Mouse (Mus musculus) splenic B cell, adult 2 months (primary cell): ENCODE data around the gene Pgd.
"Not testable (repeated sequence)": the region's sequence is repeated elsewhere in the genome, so short reads cannot be mapped to it uniquely, and the experiment has no call there.

Source experiments
- DNase-seq: peaks from one replicate; pipeline ENCODE4 v3.0.0-alpha.2; 2011; ENCODE audit warnings: low read depth, low spot score
- H3K27me3 ChIP-seq: 2 replicates; pipeline ENCODE4 v1.6.1; 2012; ENCODE audit warnings: mild to moderate bottlenecking, low read length, moderate library complexity, mixed read lengths; ENCODE audit not compliant: control insufficient read depth, poor library complexity, insufficient read depth, severe bottlenecking
- H3K36me3 ChIP-seq: 2 replicates; pipeline ENCODE4 v1.6.1; 2012; ENCODE audit warnings: mild to moderate bottlenecking, low read length, moderate library complexity, mixed read lengths; ENCODE audit not compliant: control insufficient read depth, poor library complexity, insufficient read depth, severe bottlenecking

Pgd gene

GRCm38 (mm10) chr4:149166215-149166946 lies at the start of gene Pgd:
Gene Pgd (minus strand): TSS chr4:149166771.
- Histone ChIP-seq H3K27me3 (no peaks in the 10 kb centered on the region), H3K36me3 (no peaks in the 10 kb centered on the region)
- DNase-seq: peak; percentile 95

GRCm38 (mm10) chr4:149215982-149216381 lies 49.4 kb upstream of the Pgd start:
- H3K27me3 ChIP-seq: no peaks in the 10 kb centered on the region
- H3K36me3 ChIP-seq: no peaks in the 10 kb centered on the region
- no peak for DNase-seq

DNA sequence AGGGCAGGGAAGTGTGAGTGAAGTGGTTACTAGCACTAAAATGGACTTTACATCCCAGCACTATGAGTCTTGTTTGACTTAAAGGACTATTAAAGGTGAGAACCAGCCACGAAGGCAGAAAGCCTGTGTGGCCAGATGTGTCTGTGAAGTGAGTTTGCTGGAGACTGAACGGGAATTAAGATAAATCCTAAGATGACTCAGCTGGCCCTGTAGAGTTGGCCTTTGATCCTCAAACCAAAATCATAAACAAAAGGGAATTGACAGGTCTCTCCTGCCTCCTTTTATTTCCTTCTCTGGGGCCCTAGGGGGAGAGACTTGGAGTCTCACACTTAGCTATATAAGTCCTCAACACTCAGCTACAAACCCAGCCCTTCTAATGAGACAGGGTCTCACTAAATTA lies 48.8 kb upstream of the Pgd start:
- DNase-seq: no peak
- no peaks in the 10 kb centered on the region for H3K27me3 ChIP-seq
- no peaks in the 10 kb centered on the region for H3K36me3 ChIP-seq

- not testable (repeated sequence) for H3K36me3 ChIP-seq, H3K27me3 ChIP-seq, DNase-seq
Measured at GRCm38 (mm10) chr4:149214468-149214867, 47.9 kb upstream of the Pgd start.

DNA sequence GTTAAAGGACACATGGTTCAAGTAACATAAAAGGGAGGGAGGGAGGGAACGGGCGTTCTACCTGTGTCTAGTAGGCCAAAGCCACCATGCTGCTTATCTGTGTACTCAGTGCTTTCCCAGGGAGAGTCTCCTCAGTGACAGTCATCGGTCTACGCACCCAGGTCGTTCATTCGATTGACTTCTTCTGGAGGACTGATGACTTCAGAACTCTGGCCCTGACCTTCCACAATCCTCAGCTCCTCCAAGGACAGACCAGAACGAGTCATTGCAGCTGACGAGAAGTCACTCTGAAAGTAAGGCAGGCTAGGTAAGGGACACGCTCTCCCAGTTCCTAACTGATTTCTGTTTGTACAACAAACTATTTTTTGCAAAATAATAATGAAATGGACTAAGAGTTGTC lies 46.9 kb upstream of the Pgd start:
- no peaks in the 10 kb centered on the region for H3K36me3 ChIP-seq
- H3K27me3 ChIP-seq: no peaks in the 10 kb centered on the region
- DNase-seq: no peak

DNA sequence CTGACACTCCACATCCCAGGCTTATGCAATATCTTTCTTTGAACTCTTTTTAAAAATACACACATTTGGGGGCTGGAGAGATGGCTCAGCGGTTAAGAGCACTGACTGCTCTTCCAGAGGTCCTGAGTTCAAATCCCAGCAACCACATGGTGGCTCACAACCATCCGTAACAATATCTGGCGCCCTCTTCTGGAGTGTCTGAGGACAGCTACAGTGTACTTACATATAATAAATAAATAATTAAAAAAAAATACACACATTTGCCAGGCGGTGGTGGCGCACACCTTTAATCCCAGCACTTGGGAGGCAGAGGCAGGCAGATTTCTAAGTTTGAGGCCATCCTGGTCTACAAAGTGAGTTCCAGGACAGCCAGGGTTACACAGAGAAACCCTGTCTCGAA lies 44.9 kb upstream of the Pgd start:
- H3K27me3 ChIP-seq, DNase-seq, H3K36me3 ChIP-seq: not testable (repeated sequence)

GRCm38 (mm10) chr4:149202467-149202866 lies 35.9 kb upstream of the Pgd start:
- Histone ChIP-seq H3K36me3 (no peaks in the 10 kb centered on the region), H3K27me3 (no peaks in the 10 kb centered on the region)
- DNase-seq: no peak

GRCm38 (mm10) chr4:149201110-149201509 lies 34.5 kb upstream of the Pgd start:
- no peaks in the 10 kb centered on the region for H3K27me3 ChIP-seq
- DNase-seq: peak; percentile 31

GRCm38 (mm10) chr4:149197180-149197579 lies 30.6 kb upstream of the Pgd start:
- DNase-seq: no peak
- H3K27me3 ChIP-seq: no peaks in the 10 kb centered on the region
- H3K36me3 ChIP-seq: no peaks in the 10 kb centered on the region

More at GRCm38 (mm10) chr4:149201110-149201509, 34.5 kb upstream of the Pgd start:
- no peaks in the 10 kb centered on the region for H3K36me3 ChIP-seq

GRCm38 (mm10) chr4:149191103-149191502 lies 24.5 kb upstream of the Pgd start:
- no peaks in the 10 kb centered on the region for H3K36me3 ChIP-seq
- no peaks in the 10 kb centered on the region for H3K27me3 ChIP-seq
- no peak for DNase-seq

DNA sequence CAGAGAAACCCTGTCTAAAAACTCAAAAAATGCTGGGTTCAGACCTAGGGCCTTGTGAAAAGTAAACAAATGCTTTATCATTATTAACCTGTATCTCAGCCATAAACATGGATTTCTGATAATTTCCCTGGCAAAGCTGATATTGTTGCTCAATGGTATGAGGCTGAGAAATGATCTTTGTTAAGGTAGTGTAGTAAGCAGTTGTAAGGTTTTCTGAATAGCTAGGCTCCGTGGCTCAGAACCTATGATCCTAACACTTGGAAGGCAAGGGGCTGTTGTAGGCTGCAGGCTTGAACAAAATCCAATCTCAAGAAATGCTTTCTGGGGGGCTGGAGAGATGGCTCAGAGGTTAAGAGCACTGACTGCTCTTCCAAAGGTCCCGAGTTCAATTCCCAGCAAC lies 22.0 kb upstream of the Pgd start:
- no peaks in the 10 kb centered on the region for H3K36me3 ChIP-seq
- no peak for DNase-seq
- no peaks in the 10 kb centered on the region for H3K27me3 ChIP-seq

DNA sequence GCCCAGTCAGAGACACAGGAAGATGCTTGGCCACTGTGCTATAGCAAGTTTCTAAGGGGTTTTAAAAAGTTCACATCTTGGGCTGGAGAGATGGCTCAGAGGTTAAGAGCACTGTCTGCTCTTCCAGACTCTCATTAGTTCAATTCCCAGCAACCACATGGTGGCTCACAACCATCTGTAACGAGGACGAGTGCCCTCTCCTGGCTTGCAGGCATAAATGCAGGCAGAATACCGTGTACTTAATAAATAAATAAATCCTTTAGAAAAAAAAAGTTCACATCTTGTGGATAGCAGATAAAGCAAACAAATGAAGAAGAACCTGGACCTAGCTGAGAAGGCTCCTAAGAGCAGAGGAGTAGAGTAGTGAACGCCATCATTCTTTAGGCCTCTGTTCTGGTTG lies 16.2 kb upstream of the Pgd start:
- Histone ChIP-seq H3K36me3 (no peaks in the 10 kb centered on the region), H3K27me3 (no peaks in the 10 kb centered on the region)
- peak; percentile 58 for DNase-seq

- Histone ChIP-seq H3K36me3 (no peaks in the 10 kb centered on the region), H3K27me3 (no peaks in the 10 kb centered on the region)
- DNase-seq: no peak
Measured at GRCm38 (mm10) chr4:149182192-149182591, 15.6 kb upstream of the Pgd start.

DNA sequence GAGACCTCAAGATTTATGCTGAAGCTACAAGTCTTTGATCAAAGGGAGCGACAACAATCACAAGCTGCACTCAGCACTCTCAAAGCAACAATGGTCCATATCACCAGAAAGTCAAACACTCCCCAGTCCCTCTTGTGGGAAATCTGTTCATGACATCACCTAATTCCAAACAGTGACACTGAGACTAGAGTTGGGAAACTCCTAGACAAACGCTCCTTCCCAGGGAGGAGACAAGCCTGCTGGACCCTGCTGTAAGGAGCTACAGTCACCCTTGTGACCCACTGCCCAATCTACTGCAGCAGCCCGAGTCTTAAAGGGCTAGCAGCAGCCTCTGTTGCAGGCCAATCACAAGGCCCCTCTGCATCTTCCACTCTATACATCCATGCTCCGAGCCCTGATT lies 13.0 kb upstream of the Pgd start:
- no peak for DNase-seq
- Histone ChIP-seq H3K36me3 (no peaks in the 10 kb centered on the region), H3K27me3 (no peaks in the 10 kb centered on the region)

GRCm38 (mm10) chr4:149179160-149179559 lies 12.6 kb upstream of the Pgd start:
- Histone ChIP-seq H3K27me3 (no peaks in the 10 kb centered on the region), H3K36me3 (no peaks in the 10 kb centered on the region)

DNA sequence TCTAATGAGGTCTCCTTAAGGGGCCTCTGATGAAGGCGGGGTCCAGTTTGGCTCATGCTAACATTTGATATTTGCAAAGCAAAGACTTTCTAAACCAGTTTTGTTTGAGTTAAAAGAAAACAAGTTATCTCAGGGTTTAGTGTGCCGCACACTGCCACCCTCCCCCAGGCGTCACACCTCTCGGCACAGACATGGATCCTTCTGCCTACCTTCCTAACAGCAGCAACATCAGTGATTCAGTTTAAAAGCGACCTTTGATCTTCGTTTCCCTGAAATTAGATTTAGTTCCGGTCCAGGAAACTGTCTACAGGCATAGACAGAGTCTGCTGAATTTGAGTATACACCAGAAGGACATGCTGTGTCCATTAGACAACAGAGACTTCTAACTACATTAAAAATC lies 11.8 kb upstream of the Pgd start:
- DNase-seq: no peak
- no peaks in the 10 kb centered on the region for H3K27me3 ChIP-seq
- H3K36me3 ChIP-seq: no peaks in the 10 kb centered on the region

More at GRCm38 (mm10) chr4:149179160-149179559, 12.6 kb upstream of the Pgd start:
- no peak for DNase-seq
